Mouse (Mus musculus) thymus, postnatal 0 days (tissue): ENCODE results near the gene Slc25a16. TPM values are rescaled to one million over a fixed set of nuclear protein-coding genes. Genes with fewer than 3 reads are reported as not detected.
A peak's percentile ranks its signal among the peaks of the same experiment; 100 is the strongest.
"Not testable (repeated sequence)": the region's sequence is repeated elsewhere in the genome, so short reads cannot be mapped to it uniquely, and the experiment has no call there.

Source experiments
- DNase-seq: peaks from one replicate; pipeline ENCODE4 v3.0.0-alpha.2; 2015; ENCODE audit warnings: low spot score
- polyA plus RNA-seq: library from polyadenylated mRNA; unstranded; fragments of >200 nt; fragmentation: Nextera tagmentation; extraction: Ambion mirVana; gene quantifications from 2 replicates; pipeline ENCODE4 v1.2.1, GENCODE M21; 2015

Gene Slc25a16
- polyA plus RNA-seq, 1 experiment from 2014 or later = 16.5 TPM

DNA sequence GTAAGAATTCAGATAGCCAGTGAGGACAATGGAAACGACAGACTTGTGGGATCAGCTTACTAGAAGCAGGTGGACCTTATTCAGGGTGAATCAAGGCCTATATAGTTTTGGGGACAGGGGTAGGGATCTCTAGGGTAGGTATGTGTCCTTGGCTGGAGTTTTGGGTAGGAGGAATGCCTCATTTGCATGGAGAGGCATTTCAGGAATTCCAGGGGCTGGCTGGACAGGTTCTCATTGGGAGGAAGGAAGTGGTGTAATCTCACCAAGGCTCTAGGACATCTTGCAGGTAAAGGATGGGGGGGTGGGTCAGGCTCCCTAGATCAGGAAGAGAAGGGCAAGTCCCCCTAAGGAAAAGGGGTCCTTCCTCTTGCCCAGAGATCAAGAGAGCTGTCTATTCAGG, 17.6 kb upstream of the Slc25a16 start:
- DNase-seq = no peak

DNA sequence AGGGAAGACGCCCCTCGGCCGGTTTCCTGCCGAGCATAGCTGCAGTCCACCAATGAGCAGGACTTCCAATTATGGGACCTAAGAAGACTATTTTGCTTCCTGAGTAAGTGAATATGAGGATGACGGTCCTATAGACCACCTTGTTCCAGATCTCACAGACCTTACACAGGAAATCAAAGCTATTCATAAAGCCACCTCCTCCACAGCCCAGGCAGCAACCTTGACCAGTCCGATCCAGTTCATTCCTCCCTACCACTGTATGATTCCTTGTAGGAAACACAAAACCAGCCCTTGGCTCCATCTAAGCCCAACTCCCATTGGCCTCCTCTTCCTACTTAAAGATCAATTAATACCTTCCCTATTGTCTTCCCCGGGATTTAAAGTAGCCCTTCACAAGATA, 14.1 kb upstream of the Slc25a16 start:
- no peak for DNase-seq

DNA sequence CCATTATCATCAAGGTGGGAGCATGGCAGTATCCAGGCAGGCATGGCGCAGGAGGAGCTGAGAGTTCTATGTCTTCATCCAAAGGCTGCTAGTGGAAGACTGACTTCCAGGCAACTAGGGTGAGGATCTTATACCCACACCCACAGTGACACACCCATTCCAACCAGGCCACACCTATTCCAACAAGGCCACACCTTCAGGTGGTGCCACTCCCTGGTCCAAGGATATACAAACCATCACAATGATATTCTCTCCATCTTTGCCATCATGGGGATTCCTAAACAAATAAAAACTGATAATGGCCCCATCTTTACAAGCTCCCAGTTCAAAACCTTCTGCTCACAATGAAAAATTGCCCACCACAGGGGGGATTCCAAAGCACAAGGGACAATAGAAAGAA, 11.5 kb upstream of the Slc25a16 start, which contains the start of gene Tet1:
Tet1 (minus strand) TSS at position 101 of the 400 bp plus-strand sequence.
- not testable (repeated sequence) for DNase-seq

DNA sequence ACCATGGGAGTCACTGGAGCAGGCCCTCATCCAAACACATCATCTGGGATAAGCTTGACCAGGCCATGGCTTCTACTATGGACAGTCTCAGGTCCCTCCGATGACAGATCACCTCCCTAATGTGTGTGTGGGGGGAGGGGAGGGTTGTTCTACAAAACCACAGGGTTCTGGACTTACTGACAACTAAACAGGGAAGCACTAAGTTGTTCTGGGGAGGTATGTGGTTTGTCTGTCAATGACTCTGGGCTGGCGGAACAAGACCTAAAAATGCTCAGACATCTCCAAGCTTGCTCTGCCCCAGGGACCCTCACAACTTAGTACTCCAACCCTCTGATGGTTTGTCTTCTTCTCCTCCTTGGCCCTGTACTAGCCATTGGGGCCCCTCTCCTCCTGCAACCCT, 9.3 kb upstream of the Slc25a16 start:
- no peak for DNase-seq

DNA sequence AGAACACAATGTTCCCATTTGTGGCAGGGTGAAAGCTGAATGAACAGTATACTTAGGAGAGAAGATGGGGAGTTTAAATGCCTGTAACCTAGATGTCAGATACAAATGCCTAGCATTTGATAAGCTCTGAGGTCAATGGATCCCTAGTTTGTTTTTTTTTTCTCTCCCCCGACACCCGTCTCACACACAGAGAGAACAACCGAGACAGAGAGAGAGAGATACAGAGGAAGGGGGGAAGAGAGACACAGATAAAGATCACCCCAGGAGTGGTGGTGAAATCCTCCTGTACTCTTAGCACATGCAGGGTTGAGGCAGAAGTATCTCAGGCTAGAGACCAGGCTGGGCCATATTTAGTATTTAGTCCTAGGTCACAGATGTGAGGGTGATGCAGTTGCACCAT, 1.4 kb upstream of the Slc25a16 start:
- no peak for DNase-seq

DNA sequence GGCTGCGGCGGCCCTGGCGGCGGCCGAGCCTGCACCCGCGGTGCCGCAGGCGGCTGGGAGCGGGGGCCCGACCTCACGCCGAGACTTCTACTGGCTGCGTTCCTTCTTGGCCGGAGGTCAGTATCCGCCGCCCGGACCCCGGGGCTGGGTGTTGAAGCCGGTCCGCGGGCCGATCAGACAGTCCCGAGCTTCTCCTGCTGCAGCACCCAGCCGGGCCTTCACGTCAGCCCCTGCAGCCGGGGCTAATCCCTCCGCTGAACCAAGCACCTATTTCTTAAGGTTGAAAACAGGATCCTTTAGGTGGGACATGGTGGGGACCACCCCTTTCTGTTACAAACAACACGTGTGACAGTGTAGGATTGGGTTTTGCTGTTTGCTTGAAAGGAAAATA, 328 bp downstream of the Slc25a16 start:
- no peak for DNase-seq

DNA sequence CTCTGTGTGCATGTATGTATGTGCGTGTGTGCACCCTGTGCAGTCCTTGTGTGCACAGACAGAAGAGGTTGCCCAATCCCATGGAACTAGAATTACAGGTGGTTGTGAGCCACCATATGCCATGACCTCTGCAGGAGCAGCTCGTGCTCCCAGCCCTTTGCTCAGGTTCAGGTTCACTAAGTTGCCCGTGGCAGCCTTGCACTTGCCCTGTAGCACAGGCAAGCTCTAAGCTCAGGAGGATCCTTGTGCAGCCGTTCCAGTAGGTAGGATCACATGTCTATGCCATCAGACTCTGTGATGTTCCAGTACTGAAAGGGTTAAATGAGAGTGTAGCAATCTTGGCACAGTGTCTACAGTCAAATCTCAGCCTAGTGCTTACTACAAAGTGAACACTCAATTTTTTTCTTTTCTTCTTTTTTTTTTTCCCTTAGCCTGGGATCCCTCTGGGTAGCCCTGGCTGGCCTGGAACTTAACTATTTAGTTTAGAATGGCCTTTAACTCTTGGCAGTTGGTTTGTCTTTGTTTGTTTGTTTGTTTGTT, 3.7 kb downstream of the Slc25a16 start:
- DNase-seq = no peak

DNA sequence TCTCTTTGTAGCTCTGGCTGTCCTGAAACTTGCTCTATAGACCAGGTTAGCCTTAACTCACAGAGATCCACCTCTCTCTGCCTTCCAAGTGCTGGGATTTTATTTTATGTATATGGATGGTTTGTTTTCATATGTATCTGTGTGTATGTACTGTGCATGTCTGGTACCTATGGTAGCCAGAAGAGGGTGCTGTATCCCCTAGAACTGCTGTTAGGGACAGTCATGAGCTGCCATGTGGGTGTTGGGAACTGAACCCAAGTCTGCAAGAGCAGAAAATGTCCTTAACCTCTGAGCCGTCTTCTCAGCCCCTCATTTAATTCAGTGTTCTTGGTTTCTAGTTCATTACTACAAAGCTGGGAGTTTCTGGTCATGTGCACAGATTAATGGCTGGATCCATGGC, 11.9 kb downstream of the Slc25a16 start:
- DNase-seq = no peak

DNA sequence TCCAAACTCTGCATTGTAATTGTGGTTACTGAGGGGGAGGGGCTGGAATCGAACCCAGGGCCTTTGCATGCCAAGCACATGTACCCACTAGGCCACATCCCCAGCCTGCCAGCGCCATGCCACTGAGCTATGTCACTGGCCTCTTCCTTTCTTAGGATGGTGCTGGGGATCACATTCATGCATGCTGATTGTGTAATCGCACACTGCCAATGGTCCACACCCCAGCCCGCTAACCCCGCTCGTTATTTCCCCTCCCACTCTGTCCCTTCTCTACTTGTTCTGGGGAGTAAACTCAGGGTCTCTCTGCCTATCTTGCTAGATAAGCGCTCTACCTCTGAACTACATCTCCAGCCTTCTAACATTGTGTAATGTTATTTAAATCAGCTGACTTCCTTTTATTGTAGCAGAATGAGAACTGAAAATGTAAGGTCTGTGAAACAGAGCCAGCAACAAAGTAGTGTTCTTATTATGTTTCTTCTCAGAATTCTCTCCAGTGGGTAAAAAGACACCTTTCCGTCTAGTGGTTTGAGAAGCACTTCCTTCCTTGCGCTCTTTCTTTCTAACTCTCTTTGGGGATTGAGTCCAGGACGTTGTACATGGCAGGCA, 24.6 kb downstream of the Slc25a16 start:
- DNase-seq = no peak

DNA sequence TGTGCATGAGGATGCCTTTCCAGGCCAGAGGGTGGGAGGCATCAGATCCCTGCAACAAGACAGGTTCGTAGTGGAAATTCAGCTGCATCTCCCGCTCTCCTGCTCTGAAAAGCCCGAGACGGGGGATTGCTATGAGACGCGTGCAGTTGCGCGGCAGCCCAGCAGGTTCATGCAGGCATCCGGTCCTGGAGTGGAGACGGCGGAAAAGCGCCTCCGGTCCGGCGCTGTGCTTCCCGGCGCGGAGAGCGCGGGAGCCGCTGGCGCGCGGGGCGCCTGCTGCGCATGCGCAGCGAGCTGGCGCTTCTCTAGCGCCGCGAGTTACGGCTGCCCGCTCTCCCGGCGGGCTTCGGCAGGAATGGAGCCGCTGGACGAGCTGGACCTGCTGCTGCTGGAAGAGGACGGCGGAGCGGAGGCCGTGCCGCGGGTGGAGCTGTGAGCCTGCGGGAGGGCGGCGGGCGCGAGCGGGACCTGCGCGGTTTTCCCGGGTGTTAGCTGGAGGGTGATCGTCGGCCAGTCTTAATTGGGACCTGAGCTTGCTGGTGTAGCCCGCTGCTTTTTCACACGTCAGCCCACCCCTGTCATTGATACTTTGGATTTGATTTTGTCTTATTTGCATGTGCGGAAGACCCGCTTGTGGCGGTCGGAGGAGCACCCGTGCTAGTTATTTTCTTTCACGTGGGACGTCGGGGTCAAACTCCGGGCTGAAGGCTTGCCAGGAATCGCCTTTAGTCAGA, 26.5 kb downstream of the Slc25a16 start, which contains the start of gene Dna2:
Dna2 (plus strand) TSS at position 289 of the 734 bp plus-strand sequence.
- DNase-seq = peak; percentile 88

DNA sequence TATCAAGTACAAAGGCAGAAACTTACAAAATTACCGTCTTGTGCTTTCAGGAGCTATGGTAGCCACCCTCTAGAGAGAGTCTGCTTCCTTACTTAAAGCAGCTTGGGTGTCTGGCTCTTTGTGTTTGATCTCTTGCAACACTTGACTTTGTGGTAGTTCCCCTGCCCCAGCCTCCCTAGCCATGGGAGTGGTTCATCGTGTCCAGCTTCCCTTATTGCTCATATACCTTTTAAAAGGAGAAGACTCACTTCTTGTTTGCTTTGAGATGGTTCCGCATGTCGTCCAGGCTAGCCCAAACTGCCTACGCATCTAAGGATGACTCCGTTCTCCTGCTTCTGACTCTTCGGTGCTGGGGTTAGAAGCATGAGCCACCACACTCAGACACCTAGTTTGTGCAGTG, 28.1 kb downstream of the Slc25a16 start:
- no peak for DNase-seq

DNA sequence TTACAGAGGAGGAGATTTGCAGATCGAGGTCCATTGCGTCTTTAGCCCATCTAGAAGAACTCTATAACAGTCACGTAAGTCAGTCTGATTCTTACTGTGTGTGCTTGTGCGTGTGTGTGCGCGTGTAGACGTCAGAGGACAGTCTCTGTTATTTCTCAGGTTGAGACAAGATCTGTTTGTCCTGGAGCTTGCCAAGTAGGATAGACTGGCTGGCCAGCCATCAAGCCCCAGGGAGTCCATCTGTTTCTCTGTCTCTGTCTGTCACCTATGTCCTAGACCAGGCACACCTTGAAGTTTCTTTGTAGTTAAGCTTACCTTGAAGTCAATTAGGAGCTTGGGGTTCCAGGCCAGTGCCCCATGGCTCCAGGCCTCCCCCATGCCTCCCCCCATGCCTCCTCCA, 43.5 kb downstream of the Slc25a16 start:
- no peak for DNase-seq

DNA sequence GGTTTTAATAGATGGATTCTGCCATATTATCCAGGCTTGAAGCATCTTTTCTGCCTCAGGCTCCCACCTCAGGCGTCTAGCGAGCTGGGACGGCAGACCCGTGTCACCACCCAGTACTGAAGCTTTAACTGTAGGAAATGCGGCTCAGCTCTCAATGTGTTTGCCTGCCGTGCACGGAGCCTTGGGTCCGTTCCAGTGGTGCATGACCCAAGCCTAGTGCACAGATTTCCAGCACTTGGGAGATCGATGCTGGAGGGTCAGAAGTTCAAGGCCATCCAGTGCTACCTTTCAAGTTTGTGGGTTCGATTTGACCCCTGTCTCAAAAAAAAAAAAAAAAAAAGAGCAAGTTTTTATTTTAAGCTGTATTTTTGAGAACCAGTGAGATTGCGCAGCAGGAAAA, 45.4 kb downstream of the Slc25a16 start:
- no peak for DNase-seq

DNA sequence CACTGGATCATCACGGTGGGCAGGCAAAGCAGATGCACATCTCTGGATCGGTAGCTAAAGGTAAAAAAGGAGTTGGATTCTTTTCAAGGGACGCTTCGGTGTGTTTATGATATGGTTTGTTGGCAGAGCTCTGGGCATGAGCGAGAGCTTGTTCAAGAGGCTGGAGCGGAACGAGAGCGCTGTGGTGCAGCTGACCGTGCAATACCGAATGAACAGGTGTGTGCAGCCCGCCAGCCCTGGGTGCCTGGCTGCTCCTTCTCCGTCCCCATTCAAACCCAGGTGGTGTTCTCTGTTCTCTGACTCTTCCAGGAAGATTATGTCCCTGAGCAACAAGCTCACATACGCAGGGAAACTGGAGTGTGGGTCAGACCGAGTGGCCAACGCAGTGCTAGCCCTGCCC, 45.9 kb downstream of the Slc25a16 start:
- no peak for DNase-seq

DNA sequence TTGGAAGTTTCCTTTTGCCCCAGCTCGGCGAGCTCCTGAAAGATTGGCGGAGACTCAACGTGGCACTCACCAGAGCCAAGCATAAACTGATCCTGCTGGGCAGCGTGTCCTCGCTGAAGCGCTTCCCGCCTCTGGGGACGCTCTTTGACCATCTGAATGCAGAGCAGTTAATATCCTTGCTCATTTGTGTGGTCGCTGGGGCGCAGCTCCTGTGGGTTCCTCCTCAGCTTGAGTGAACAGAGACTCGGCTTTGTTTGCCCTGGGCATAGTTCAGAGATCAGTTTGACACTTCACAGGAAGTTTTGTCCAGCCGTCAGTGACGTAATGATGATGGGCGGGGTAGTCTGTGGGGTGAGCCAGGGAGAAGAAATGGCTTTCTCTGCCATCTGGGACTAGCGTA, 51.4 kb downstream of the Slc25a16 start:
- no peak for DNase-seq

DNA sequence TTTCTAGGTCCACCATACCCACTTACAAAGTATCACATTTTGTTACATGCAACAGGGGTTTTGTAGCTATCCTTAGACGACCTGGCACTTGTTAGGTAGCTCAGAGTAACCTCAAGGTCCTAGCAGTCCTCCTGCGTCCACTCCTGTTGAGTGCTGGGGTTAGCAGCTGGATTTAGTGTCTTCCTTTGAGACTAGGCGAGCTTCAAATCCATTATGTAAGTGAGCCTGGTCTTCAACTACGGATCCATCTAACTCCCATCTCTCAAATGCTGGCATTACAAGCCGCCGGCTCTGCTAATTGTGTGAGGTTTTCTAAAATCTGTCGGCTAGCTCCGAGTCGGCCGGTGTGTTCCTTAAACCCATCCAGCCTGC, 59.2 kb downstream of the Slc25a16 start:
- DNase-seq = no peak

DNA sequence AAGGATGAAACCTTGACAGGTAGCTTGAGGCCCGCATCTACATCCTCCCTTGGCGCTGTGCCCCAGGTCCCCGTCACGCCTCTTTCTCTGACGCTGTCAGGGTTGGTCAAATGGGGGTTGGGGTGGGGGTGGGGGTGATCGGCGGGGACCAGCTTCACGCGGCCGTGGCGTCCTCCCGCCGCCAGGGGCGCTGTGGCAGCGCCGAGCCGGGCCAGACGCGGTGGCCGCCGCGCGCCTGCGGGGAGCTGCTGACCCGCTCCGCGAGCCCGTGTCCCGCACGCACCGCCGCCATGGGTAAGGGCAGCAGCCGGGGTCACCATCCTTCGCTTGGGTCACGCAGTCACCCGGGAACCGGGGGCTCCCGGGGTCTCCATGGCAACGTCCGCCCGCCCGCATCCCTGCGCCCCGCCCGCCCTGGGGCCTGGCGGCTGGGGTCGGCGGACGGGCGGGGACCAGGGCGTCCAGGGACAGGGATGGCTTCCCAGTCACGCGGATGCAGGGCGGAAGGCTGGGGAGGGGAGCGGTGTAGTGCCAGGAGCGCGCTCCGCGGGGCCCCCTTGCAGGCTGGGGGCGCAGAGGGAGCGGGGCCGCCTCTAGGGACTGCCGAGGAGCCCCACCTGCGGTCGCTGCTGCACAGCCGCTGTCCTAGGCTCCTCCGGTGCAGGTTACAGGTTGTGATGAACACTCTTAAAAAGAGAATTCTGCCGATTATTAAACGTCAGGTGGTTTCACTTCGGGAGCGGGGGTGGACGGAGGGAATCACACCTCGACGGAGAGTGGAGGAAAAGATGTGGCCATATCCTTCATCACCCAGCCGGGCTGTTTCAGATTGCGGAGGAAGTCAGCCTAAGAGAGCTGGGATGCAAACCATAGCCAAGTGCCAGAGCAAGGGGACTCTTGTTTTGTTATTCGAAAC, 59.9 kb downstream of the Slc25a16 start, which contains the start of gene Rufy2:
Rufy2 (plus strand) TSS at position 185 of the 916 bp plus-strand sequence.
- peak; percentile 89 for DNase-seq

DNA sequence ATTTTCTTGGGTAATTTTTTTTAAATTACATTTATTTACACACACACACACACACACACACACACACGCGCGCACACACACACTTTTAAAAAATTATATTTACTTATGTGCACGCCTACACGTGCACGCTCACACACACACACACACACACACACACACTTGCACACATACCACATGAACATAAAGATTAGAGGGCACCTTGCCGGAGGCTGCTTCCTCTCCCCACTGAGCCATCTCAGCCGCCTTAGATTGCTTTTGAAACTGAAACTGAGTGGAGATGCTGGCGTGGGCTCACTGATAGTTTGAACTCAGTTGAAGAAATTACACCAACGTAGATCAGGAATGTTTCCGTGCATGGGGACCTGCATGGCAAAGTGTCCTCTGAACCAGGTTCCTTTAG, 63.6 kb downstream of the Slc25a16 start:
- DNase-seq = peak; percentile 38

DNA sequence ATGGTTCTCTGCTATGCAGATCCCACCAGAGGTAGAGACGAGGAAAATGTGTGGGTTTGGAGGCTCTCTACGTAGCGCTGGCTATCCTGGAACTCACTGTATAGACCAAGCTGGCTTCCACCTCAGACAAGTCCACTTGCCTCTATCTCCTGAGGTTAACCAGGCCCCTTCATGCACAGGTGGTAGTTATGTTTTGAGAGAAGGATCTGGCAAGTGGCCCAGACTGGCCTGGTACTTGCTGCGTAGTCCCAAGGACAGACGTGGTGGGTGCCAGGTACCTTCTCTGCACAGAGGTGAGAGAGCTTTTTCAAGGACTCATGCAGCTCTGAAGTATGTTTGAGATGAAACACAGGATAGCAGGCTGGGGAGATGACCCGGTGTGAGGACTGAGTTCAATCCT, 64.1 kb downstream of the Slc25a16 start:
- DNase-seq = no peak

DNA sequence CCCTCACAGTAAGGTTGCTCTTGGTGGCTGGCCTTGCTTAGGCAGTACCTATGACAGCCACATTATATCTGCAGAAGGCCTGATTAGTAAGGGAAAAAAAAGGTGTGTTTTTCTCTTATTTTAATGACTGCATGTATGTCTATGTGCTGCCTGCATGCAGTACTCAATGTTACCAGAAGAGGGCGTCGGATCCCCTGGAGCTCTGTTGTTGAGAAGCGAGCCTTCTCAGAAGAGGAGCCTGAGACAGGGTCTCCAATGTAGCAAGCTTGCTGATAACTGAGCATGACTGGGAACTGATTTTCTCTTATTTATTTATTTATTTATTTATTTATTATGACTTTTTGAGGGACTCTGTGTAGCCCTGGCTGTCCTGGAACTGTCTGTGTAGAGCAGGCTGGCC, 66.9 kb downstream of the Slc25a16 start:
- peak; percentile 45 for DNase-seq

DNA sequence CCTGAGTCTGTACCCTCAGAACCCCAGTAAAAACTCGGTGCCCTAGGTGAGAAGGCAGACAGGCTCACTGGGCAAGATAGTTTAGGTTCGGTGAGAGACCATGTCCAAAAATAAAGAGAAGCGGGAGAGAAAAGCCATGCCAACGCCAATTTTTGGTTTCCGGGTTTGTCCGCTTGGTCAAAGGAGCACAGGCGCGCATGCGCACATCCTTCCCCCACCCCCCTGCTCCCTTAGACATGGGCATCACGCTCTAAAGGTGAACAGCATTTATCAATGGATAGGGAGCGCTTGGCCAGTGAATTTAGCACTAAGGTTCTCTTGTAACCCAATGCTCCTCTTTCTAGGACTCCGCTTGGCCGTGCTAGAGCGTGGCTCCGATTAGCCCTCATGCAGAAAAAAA, 70.2 kb downstream of the Slc25a16 start:
- no peak for DNase-seq

DNA sequence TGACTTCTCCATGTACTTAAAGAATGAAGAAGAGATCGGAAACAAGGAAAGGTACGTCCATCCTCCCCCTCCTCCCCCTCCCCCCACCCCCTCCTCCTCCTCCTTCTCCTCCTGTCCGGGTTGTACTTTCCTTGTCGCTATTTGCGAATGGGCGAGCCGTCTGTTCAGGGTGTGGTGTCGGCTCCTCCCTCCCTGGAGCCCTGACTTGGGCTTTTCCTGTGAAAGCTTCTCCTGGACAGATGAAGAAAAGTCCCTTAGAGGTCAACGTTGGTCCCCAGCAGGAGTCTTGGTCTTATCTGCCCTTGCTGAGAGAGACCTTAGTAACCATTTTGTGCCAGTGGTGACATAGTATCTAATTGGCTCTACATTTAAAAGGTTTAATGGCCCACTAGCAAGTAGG, 73.6 kb downstream of the Slc25a16 start:
- no peak for DNase-seq
